Mouse (Mus musculus) liver, adult 2 months (tissue): ENCODE results near the gene Tomm22.

Source experiments
- CTCF ChIP-seq: fragments of 200-500 bp; IDR thresholded peaks from 2 replicates; pipeline ENCODE4 v1.5.1; 2011; ENCODE audit warnings: low read depth, low read length, control low read depth
- POLR2A ChIP-seq: fragments of 200-500 bp; IDR thresholded peaks from 2 replicates; pipeline ENCODE4 v1.6.1; 2011; ENCODE audit warnings: low read length, control low read depth; ENCODE audit not compliant: insufficient read depth; ENCODE audit errors: extremely low read depth

DNA sequence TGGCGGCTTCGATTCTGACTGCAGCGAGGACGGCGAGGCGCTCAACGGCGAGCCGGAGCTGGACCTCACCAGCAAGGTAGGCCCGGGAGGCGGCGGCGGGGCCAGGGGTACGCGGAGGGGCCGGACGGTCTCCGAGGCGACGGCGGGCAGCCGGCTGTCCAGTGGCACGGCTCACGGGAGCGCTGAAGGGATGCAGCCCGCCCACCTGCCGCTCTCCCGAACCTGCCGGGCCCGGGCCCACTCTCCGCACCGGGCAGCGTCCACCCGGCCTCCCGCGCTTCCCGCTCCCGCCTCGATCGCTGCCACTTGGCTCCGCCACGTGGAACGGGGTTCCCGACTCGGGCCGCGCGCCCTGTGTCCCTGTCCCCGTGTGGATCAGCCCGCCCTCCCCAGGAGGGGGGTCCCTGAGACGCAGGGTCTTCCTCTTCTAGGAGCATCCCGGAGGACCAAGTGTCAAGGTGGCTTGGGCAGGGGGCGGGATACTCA is 20.4 kb downstream of the Tomm22 start:
- no peak for TF ChIP-seq POLR2A
- TF ChIP-seq CTCF: no peak
